Mouse (Mus musculus) central nervous system, embryonic 11.5 days (tissue): Measurements from ENCODE around the gene Dnajc5. TPM values are rescaled to one million over a fixed set of nuclear protein-coding genes. Genes with fewer than 3 reads are reported as not detected.

Experiments used
- polyA plus RNA-seq: library from polyadenylated mRNA; depleted of rRNA; stranded (reverse); fragments of >200 nt; gene quantifications from 2 replicates; pipeline ENCODE4 v1.2.3, GENCODE M21; 2012; rRNA removed

The Dnajc5 gene
- 72.3 and 86.8 TPM in 2 replicates for polyA plus RNA-seq

DNA sequence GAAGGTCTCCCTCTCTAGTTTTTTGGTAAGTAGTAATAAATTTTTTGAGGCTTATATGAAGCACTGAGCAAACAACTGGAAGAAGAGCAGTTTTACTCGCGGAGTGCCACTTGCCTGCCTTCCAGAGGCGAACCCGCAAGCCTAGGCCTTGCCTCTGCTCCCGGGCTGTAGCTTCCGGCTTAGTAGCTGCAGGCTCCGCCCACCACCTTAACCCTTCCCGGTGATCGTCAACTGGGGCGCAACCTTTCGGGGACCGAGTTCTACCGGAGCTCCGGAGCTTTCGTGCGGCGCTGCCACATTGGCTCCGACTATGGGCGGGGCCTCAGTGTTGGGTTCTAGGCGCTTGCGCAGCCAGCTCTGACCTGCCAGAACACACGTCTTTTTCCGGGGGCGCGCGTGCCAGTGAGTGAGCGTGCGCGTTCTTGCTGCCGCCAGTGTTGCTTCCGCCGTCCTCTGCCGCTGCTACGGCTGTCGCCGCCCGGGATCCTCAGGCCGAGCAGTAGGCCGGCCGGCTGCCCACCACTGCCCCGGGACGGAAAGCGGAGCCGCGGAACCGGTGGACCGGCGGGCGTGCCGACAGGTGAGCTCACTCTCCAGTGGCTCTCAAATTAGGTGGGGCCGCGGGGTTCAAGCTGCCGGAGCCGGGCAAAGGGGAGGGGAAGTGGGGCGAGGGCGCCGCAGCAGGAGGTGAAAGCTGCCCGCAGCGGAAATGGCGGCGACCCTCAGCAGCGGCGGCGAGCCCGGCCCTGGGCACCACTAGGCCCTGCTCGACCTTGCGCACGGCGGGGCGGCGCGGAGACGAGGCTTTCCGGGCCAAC lies at the start of gene Dnajc5:
TSS of gene Dnajc5 (plus strand) at position 368 of the 818 bp plus-strand sequence.

DNA sequence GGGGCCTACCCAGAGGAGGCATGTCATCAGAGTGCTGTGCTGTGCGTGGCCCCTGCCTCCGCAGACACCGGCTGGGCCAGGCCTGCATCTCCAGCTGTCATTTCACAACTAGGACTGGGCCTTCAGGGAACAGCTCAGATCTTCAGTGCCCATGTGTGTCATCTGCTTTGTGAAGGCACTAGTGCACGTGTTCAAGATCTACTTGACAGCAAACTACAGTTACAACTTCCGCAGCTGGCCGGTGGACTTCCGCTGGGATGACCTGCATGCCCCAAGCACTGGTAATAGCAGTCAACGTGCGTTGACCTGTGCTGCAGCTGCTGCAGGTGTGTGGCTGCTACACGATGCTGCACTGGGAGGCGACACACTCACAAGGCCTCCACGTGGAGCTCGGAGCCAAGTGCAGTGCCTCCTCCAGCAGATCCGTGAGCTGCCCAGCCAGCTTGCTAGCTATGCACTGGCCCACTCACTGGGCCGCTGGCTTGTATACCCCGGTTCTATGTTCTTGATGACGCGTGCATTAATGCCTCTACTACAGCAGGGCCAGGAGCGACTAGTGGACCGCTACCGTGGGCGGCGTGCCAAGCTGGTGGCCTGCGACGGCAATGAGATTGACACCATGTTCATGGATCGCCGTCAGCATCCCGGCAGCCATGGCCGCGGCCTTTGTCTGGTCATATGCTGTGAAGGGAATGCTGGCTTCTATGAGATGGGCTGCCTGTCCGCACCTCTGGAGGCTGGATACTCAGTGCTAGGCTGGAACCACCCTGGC lies 26.9 kb upstream of the Dnajc5 start, which contains the start of gene Abhd16b:
TSS of gene Abhd16b (plus strand) at position 51 of the 772 bp plus-strand sequence.

DNA sequence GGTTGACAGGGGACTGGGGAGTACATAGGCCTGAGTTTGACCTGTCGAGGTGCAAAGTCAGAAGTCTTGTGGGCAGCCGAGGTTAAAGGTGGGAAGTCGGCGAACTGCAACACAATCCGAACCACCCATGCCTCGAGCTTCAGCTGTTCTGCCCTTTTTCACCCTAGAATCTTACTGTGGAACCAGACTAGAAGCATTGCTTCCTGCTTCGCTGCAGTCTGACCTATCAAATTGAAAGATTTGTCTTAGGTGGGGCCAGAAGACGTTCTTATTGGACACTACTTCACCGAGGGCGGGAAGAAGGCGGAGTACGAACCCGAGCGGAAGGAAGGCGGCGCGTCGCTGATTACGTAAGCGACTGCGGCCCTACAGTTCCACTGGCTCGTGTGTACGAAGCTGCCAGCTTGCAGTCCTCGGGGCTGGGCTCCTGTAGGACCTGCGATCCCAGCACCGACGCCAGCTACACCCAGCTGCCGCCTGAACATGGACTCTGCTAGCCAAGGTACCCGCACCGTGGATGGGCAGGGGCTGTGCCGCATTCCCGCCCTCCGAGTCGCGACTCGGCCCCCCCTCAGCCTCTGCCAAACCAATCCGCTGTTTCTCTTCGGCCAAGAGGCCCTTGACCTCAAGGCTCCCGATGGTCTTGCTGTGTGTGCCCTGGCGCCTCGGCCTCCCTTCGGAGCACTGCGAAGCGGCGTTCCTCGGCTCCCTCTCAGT lies 23.3 kb upstream of the Dnajc5 start, which contains the start of gene Tpd52l2:
TSS of gene Tpd52l2 (plus strand) at position 312 of the 717 bp plus-strand sequence.

DNA sequence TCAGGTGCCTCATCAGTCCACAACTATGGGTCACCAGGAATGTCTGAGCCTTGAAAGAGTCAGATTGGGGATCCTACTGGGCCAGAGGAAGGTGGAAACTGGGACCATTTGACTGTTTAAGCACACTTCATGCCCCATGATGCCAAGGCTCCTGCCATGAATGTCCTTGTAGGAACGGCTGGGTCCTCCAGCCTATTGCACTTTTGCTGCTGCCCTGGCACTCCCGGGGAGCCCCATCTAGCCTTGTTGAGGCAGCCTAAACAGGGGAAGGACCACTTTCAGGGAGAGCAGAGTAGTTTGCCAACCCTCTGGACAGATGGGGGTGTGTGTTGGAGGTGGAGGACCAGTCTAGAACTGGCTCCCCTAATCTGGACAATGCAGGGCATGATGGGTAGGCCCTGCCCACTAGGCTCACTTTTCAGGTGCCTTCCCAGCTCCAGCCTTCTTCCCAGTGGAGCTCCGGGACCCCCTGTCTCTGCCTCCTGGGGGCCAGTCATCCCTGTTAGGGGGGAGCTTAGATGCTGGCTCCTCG lies 64.2 kb downstream of the Dnajc5 start, which contains the start of gene Uckl1:
TSS of gene Uckl1 (minus strand) at position 482 of the 532 bp plus-strand sequence.

DNA sequence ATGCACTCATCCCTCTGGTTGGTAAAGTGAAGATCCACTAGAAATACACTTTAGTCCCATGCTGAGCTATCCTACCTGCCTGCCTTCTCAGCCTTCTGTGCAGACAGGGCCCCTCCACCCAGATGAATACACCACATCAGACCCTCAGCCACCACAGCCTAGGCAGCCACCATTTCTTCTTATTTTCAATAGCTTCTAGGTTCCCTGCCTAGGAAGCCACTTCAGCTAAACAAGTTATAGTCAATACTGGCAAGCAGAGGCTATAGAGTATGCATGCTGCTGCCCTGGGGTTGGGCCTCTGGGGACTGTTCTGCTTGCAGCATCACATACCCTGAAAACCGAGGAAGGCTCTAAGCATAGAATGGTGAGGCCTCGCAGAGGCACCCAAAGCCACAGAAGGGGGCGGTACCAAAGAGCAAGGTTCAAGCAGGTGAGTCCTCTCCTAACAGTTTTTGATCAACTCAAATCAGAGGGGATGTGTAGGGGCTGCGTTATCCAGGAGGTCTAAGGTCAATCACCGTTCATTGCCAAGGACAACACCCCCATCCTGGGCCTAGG lies 71.3 kb downstream of the Dnajc5 start, which contains the start of gene Prpf6:
TSS of gene Prpf6 (plus strand) at position 341 of the 558 bp plus-strand sequence.

DNA sequence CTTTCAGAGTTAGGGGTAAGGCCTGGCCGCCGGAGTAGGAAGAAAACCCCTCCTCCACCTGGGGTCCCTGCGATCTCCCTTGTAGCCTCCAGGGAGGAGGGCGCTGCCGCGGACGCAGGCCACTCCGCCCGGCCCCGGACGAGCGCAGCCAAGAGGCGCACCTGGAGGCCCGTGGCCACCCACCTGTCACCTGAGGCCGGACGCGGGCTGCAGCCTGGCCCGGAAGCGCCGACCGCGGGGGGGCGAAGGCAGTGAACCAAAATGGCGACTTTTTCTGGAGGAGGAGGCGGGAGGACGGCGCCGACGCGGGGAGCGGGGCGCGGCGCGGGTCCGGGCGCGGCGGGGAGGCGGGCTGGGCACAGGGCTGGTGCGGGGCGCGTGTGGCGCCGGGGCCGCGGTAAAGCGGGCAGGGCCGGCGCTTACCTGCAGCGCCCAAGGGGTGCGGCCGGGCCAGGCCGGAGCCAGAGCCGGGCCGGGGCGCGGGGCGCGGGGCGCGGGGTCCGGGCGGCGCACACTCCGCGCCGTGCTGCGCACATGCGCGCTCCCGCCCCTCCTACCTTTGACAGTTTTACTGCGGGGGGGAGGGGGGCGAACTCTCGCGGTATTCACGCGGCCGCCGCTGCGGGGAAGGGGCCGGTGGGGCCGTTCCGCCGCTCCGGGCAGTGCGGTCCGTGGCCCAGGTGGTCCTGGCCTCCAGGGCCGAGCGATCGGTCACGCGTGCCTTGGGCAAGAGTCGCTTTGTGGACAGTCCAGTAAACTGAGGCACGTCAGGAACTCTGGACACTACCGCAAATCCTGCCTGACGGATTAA lies 72.2 kb downstream of the Dnajc5 start, which contains the start of gene Zfp512b:
TSS of gene Zfp512b (minus strand) at position 573 of the 811 bp plus-strand sequence.

DNA sequence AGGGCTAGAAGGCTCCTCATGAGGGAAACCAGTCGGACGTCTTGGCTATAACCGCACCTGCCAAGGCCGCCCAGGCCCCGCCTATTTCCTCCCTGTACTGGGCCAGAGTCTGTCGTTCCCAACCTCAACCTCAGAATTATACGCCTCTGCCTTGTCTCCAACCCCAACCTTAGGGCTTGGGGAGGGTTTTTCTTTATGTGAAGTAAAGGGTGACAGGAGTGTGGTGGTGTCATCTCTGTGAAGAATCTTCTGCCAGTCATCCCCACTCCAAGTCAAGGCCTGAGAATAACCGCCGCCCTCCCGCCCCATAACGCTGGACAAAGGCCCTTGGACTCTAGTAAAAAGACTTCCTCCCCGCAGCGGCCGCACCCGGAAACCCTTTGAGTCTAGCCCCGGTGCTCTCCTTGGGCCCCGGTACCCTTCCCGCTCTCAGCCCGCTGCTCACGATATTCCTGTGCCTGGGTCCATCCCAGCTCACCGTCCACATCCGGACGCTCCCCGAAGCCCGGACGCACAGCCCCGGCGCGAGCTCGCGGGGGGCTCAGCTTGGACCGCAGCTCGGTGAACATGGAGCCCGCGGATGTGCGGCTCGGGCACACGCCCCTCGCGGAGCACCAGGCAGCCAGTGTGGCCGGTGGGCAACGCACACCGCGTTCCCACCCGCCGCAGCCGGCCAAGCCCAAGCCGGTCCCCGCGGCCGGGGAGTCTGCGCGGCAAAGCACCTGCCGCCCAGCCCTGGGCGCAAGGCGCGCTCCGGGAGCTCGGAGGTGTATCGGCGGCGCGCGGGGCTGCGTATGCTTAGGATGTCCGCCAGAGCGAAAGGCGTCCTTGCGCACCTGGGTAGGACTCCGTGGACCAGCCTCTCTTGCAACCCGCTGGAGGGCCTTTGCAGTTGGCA lies 78.4 kb downstream of the Dnajc5 start, which contains the start of gene Samd10:
TSS of gene Samd10 (minus strand) at position 759 of the 898 bp plus-strand sequence.

Other genes with a start within 250 kb of the Dnajc5 start
- 21.5 and 33.3 TPM in 2 replicates for gene Gmeb2, start 232.4 kb upstream of the Dnajc5 start, polyA plus RNA-seq
- gene Stmn3, start 206.0 kb upstream of the Dnajc5 start, polyA plus RNA-seq, result 166 and 354 TPM in 2 replicates
- 98.4 and 116 TPM in 2 replicates for gene Rtel1, start 200.7 kb upstream of the Dnajc5 start, polyA plus RNA-seq
- gene Zgpat, start 155.6 kb upstream of the Dnajc5 start, polyA plus RNA-seq, result 63.2 and 85.0 TPM in 2 replicates
- 86.3 and 95.1 TPM in 2 replicates for gene Arfrp1, start 155.1 kb upstream of the Dnajc5 start, polyA plus RNA-seq
- 38.4 and 60.0 TPM in 2 replicates for gene Lime1, start 140.4 kb upstream of the Dnajc5 start, polyA plus RNA-seq
- gene Zbtb46, start 61.1 kb upstream of the Dnajc5 start, polyA plus RNA-seq, result 11.8 and 16.4 TPM in 2 replicates
- gene Abhd16b, start 27.3 kb upstream of the Dnajc5 start, polyA plus RNA-seq, result not detected in 2 replicates
- gene Tpd52l2, start 23.3 kb upstream of the Dnajc5 start, polyA plus RNA-seq, result 137 and 215 TPM in 2 replicates
- 59.6 and 92.4 TPM in 2 replicates for gene Uckl1, start 64.4 kb downstream of the Dnajc5 start, polyA plus RNA-seq
- gene Prpf6, start 71.4 kb downstream of the Dnajc5 start, polyA plus RNA-seq, result 50.4 and 77.7 TPM in 2 replicates
- 86.1 and 97.7 TPM in 2 replicates for gene Zfp512b, start 72.3 kb downstream of the Dnajc5 start, polyA plus RNA-seq
- gene Samd10, start 78.7 kb downstream of the Dnajc5 start, polyA plus RNA-seq, result 27.2 and 38.4 TPM in 2 replicates
- 0.22 and 0.30 TPM in 2 replicates for gene Gm29797, start 136.5 kb downstream of the Dnajc5 start, polyA plus RNA-seq
- 12.0 and 20.4 TPM in 2 replicates for gene Sox18, start 151.2 kb downstream of the Dnajc5 start, polyA plus RNA-seq
- gene Tcea2, start 159.8 kb downstream of the Dnajc5 start, polyA plus RNA-seq, result 43.7 and 63.4 TPM in 2 replicates
- gene Rgs19, start 173.5 kb downstream of the Dnajc5 start, polyA plus RNA-seq, result 42.2 and 74.8 TPM in 2 replicates
- gene Lkaaear1, start 178.0 kb downstream of the Dnajc5 start, polyA plus RNA-seq, result not detected in 2 replicates
- 16.4 and 19.8 TPM in 2 replicates for gene Oprl1, start 194.5 kb downstream of the Dnajc5 start, polyA plus RNA-seq
- gene Myt1, start 242.8 kb downstream of the Dnajc5 start, polyA plus RNA-seq, result 46.8 and 70.9 TPM in 2 replicates